Mouse (Mus musculus) CH12.LX (cell line): ENCODE results near the gene Gm12216. TPM values are rescaled to one million over a fixed set of nuclear protein-coding genes. Genes with fewer than 3 reads are reported as not detected.

Source experiments
- DNase-seq: peaks from one replicate; pipeline ENCODE4 v3.0.0-alpha.2; 2013; ENCODE audit errors: extremely low read depth
- H3K27ac ChIP-seq: 2 replicates; pipeline ENCODE4 v1.5.1; 2012; ENCODE audit warnings: low read depth, mild to moderate bottlenecking, control low read depth, moderate library complexity; ENCODE audit not compliant: insufficient read depth
- H3K27me3 ChIP-seq: replicated peaks from 2 replicates; pipeline ENCODE3; 2012; ENCODE audit warnings: inconsistent platforms
- H3K36me3 ChIP-seq, 2 experiments: replicated peaks in 1 of 2; 2 replicates each; pipeline versions ENCODE3 to v1.6.1; 2012; ENCODE audit warnings: inconsistent platforms in 1 of 2, low read length in 1 of 2, mild to moderate bottlenecking in 1 of 2, mixed read lengths in 1 of 2, moderate library complexity in 1 of 2; ENCODE audit not compliant: control insufficient read depth in 1 of 2, insufficient read depth in 1 of 2
- H3K4me1 ChIP-seq, 2 experiments: 2 replicates each; pipeline ENCODE4 v1.6.1; 2012; ENCODE audit warnings: inconsistent platforms in 1 of 2, moderate library complexity in 1 of 2; ENCODE audit not compliant: insufficient read depth in 2 of 2, control insufficient read depth in 1 of 2
- H3K4me2 ChIP-seq: 2 replicates; pipeline ENCODE4 v1.6.1; 2012; ENCODE audit warnings: low read depth, mild to moderate bottlenecking, control low read depth; ENCODE audit not compliant: poor library complexity, insufficient read depth, severe bottlenecking
- H3K4me3 ChIP-seq, 3 experiments: fragments of 150-350 bp in 1 of 3; sonication (generic) in 1 of 3; replicated peaks in 1 of 3; 2 replicates each; pipeline versions ENCODE3 to v1.5.1; 2011 to 2012; ENCODE audit warnings: low read depth in 2 of 3, low read length in 2 of 3, mild to moderate bottlenecking in 2 of 3, moderate library complexity in 2 of 3, control low read depth in 1 of 3, improper control_type of control experiment in 1 of 3, inconsistent platforms in 1 of 3, mixed read lengths in 1 of 3; ENCODE audit not compliant: poor library complexity in 1 of 3
- H3K79me2 ChIP-seq: replicated peaks from 2 replicates; pipeline ENCODE4 v1.6.1; 2012; ENCODE audit warnings: mild to moderate bottlenecking, moderate library complexity; ENCODE audit not compliant: control insufficient read depth, poor library complexity, insufficient read depth, severe bottlenecking; ENCODE audit errors: extremely low read depth
- H3K9ac ChIP-seq: 2 replicates; pipeline ENCODE4 v1.6.1; 2012; ENCODE audit warnings: low read depth, mild to moderate bottlenecking, control low read depth, moderate library complexity; ENCODE audit not compliant: insufficient read depth
- H3K9me3 ChIP-seq: replicated peaks from 2 replicates; pipeline ENCODE3; 2012; ENCODE audit warnings: low read length, inconsistent platforms, mixed read lengths
- CHD2 ChIP-seq: IDR thresholded peaks from 2 replicates; pipeline ENCODE4 v1.6.1; 2011; ENCODE audit warnings: low read length, improper control_type of control experiment
- EP300 ChIP-seq: IDR thresholded peaks from 2 replicates; pipeline ENCODE4 v1.6.1; 2011; ENCODE audit warnings: low read length, improper control_type of control experiment
- ETS1 ChIP-seq: conservative IDR thresholded peaks from 2 replicates; pipeline ENCODE4 v1.6.1; 2012; ENCODE audit warnings: low read depth, mild to moderate bottlenecking, inconsistent platforms, low read length, improper control_type of control experiment, moderate library complexity
- GABPA ChIP-seq: IDR thresholded peaks from 2 replicates; pipeline ENCODE4 v1.6.1; 2012; ENCODE audit warnings: low read depth, low read length, improper control_type of control experiment, inconsistent platforms; ENCODE audit not compliant: insufficient replicate concordance
- IRF4 ChIP-seq: IDR thresholded peaks from 2 replicates; pipeline ENCODE4 v1.6.1; 2014; ENCODE audit warnings: low read depth, mild to moderate bottlenecking, inconsistent platforms, low read length, improper control_type of control experiment
- JUND ChIP-seq: conservative IDR thresholded peaks from 2 replicates; pipeline ENCODE4 v1.6.1; 2011; ENCODE audit warnings: low read depth, low read length, improper control_type of control experiment
- MAFK ChIP-seq: IDR thresholded peaks from 2 replicates; pipeline ENCODE4 v1.6.1; 2011; ENCODE audit warnings: low read length, improper control_type of control experiment; ENCODE audit not compliant: insufficient replicate concordance
- MAZ ChIP-seq: IDR thresholded peaks from 2 replicates; pipeline ENCODE4 v1.6.1; 2012; ENCODE audit warnings: low read depth, mild to moderate bottlenecking, inconsistent platforms, low read length, improper control_type of control experiment, moderate library complexity
- MEF2A ChIP-seq: IDR thresholded peaks from 2 replicates; pipeline ENCODE4 v1.6.1; 2014; ENCODE audit warnings: low read depth, mild to moderate bottlenecking, inconsistent platforms, low read length, improper control_type of control experiment, borderline replicate concordance
- MXI1 ChIP-seq: IDR thresholded peaks from 2 replicates; pipeline ENCODE4 v1.6.1; 2011; ENCODE audit warnings: mild to moderate bottlenecking, low read depth, low read length, improper control_type of control experiment
- MYC ChIP-seq: IDR thresholded peaks from 2 replicates; pipeline ENCODE4 v1.6.1; 2011; ENCODE audit warnings: low read depth, mild to moderate bottlenecking, improper control_type of control experiment, low read length
- RAD21 ChIP-seq: IDR thresholded peaks from 2 replicates; pipeline ENCODE4 v1.6.1; 2011; ENCODE audit warnings: low read depth, mild to moderate bottlenecking, low read length, improper control_type of control experiment, moderate library complexity
- RCOR1 ChIP-seq: conservative IDR thresholded peaks from 2 replicates; pipeline ENCODE4 v1.6.1; 2012; ENCODE audit warnings: low read depth, mild to moderate bottlenecking, inconsistent platforms, low read length, improper control_type of control experiment
- SMC3 ChIP-seq: IDR thresholded peaks from 2 replicates; pipeline ENCODE4 v1.6.1; 2011; ENCODE audit warnings: low read depth, low read length, improper control_type of control experiment
- TCF12 ChIP-seq: IDR thresholded peaks from 2 replicates; pipeline ENCODE4 v1.6.1; 2014; ENCODE audit warnings: low read depth, mild to moderate bottlenecking, inconsistent platforms, low read length, improper control_type of control experiment
- UBTF ChIP-seq: IDR thresholded peaks from 2 replicates; pipeline ENCODE4 v1.6.1; 2012; ENCODE audit warnings: low read depth, mild to moderate bottlenecking, inconsistent platforms, low read length, improper control_type of control experiment, moderate library complexity
- USF1 ChIP-seq: IDR thresholded peaks from 2 replicates; pipeline ENCODE4 v1.6.1; 2014; ENCODE audit warnings: low read depth, mild to moderate bottlenecking, inconsistent platforms, low read length, improper control_type of control experiment
- ZNF384 ChIP-seq: IDR thresholded peaks from 2 replicates; pipeline ENCODE4 v1.6.1; 2012; ENCODE audit warnings: low read depth, low read length, improper control_type of control experiment, inconsistent platforms
- dilution Hi-C: fragments of 300-500 bp; cut with MboI; formaldehyde crosslinking; loops from 2 replicates; pipeline ENCODE4 v1.14.3; 2020; ENCODE audit warnings: low sequenced_read_pairs; ENCODE audit not compliant: extremely low pct_unique_long_range_greater_than_20kb, extremely low pct_ligation_motif_present
- in situ Hi-C: fragments of 300-500 bp; cut with MboI; formaldehyde crosslinking; loops from 3 replicates; pipeline ENCODE4 v1.14.3; 2019; ENCODE audit warnings: low sequenced_read_pairs, low pct_ligation_motif_present, low pct_unique_long_range_greater_than_20kb, mixed read lengths
- polyA plus RNA-seq: library from polyadenylated mRNA; unstranded; fragments of >175 nt; gene quantifications from 2 replicates; pipeline ENCODE4 v1.2.1, GENCODE M21; 2012; ENCODE audit warnings: low read depth; ENCODE audit not compliant: insufficient read length
- total RNA-seq, 2 experiments: library from RNA; depleted of rRNA; stranded (reverse); fragments of 300-350 nt in 1 of 2; fragments of >200 nt in 1 of 2; gene quantifications; 2 replicates each; pipeline ENCODE4 v1.2.3; 2012 to 2014

Gm12216 gene
- total and polyA plus RNA-seq, 3 experiments: 0.56 to 2.7 (median 0.77) TPM

DNA sequence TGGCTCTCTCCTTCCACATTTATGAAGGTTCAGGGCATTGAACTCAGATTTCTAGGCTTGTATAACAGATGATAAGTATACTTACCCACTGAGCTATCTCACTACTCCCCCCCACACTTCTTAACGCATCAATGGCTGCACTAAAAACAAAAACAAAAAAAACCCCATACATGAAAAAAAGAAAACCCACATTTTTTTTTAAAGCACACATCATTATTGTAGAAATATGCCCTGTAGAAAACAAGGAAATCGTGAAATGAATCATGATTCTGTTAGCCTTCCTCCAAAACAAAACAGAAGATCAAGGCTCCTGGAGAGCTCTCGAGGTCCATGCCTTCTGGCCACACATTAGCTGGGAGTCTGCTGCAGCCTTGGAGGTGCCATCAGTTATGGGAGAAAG, 47.7 kb downstream of the Gm12216 start:
- in situ Hi-C loops (no loop called here), dilution Hi-C loops (no loop called here)
- DNase-seq: no peak

DNA sequence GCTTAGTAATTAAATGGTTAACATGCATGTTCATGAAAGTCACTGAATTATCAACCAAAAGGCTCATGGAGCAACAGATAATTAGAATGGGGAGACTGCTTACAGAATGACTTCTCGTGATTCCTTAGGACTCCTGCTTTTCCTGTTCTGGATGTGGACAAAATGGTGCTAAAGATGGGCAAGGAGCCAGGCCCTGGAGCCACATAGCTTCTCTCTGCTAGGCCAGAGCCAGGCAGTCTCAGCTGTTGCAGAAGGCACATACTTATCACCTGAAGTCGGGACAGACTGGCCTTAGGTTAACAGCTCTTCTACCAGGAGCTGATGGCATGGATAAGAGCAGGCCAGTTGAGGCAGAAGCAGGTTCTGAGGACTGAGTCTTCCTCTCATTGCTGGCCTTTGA, 48.3 kb downstream of the Gm12216 start:
- in situ Hi-C loops: no loop called here
- DNase-seq: no peak
- no peak for TF ChIP-seq RCOR1
- no peak for TF ChIP-seq MAFK
- no peak for TF ChIP-seq SMC3
- TF ChIP-seq EP300: no peak
- TF ChIP-seq MXI1: no peak
- TF ChIP-seq TCF12: no peak
- H3K9me3 ChIP-seq: no peaks in the 10 kb centered on the region
- H3K4me1 ChIP-seq: peaks cover 30 to 64% of the 10 kb centered on the region in 2 experiments
- no peaks in the 10 kb centered on the region for H3K27me3 ChIP-seq
- H3K27ac ChIP-seq: no peak overlapping the region
- H3K4me2 ChIP-seq: no peak overlapping the region
- H3K4me3 ChIP-seq: no peak overlapping the region
- no peak overlapping the region for H3K9ac ChIP-seq
- no peaks in the 10 kb centered on the region for H3K36me3 ChIP-seq
- no peaks in the 10 kb centered on the region for H3K79me2 ChIP-seq
- dilution Hi-C loops: no loop called here

More for the DNA sequence above, 47.7 kb downstream of the Gm12216 start:
- peaks cover 30 to 61% of the 10 kb centered on the region in 2 experiments for H3K4me1 ChIP-seq
- H3K27ac ChIP-seq: no peak overlapping the region
- H3K36me3 ChIP-seq: no peaks in the 10 kb centered on the region
- H3K4me2 ChIP-seq: no peak overlapping the region
- no peaks in the 10 kb centered on the region for H3K27me3 ChIP-seq
- no peak overlapping the region for H3K4me3 ChIP-seq
- no peaks in the 10 kb centered on the region for H3K79me2 ChIP-seq
- H3K9me3 ChIP-seq: no peaks in the 10 kb centered on the region
- H3K9ac ChIP-seq: no peak overlapping the region
- peak; percentile 86 for TF ChIP-seq ZNF384
- TF ChIP-seq CHD2: no peak
- TF ChIP-seq GABPA: no peak
- 0 out of 2 replicates have a peak, but pooled peaks have one; percentile 10 for TF ChIP-seq JUND
- peak; percentile 77 for TF ChIP-seq IRF4
- no peak for TF ChIP-seq MAZ
- 0 out of 2 replicates have a peak, but pooled peaks have one; percentile 31 for TF ChIP-seq MEF2A
- no peak for TF ChIP-seq RAD21
- no peak; the same call in 1 of the 2 replicates for TF ChIP-seq ETS1
- TF ChIP-seq EP300: 0 out of 2 replicates have a peak, but pooled peaks have one; percentile 11
- TF ChIP-seq UBTF: no peak
- no peak for TF ChIP-seq MYC
- TF ChIP-seq USF1: no peak
- no peak for TF ChIP-seq TCF12
